Mouse (Mus musculus): ENCODE measurements around the gene Hist2h3b. TPM values are rescaled to one million over a fixed set of nuclear protein-coding genes. Genes with fewer than 3 reads are reported as not detected.
"Not testable (repeated sequence)": the region's sequence is repeated elsewhere in the genome, so short reads cannot be mapped to it uniquely, and the experiment has no call there.

Gene Hist2h3b
- polyA plus RNA-seq, 1 experiment from 2014 or later, result 5.3 TPM

DNA sequence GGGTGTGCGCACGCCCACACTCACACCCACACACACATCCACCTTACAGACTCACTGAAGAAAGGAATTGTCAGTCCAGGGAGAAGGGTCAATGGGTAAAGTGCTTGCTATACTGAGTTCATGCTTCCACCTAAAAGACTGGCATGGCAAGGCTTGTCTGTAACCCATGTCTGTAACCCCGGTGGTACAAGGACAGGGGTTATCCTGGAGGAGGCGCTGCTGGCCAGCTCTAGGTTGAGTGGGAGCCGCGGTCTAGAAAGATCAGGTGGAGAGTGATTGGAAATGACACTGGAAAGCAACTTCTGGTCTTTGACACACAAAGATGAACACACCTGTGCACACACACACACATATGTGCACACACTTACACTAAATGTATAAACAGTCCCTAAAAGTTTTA, 12.2 kb downstream of the Hist2h3b start:
- Histone ChIP-seq H3K27me3 (ENCODE audit: control insufficient read depth, insufficient read depth, low read length) (no peaks in the 10 kb centered on the region), H3K36me3 (ENCODE audit: control insufficient read depth, insufficient read depth, low read length) (no peaks in the 10 kb centered on the region), H3K4me3 (ENCODE audit: low read depth, low read length) (no peak overlapping the region), H3K9me3 (ENCODE audit: control insufficient read depth, low read length) (no peaks in the 10 kb centered on the region), H3K9ac (replicated peaks; ENCODE audit: low read depth, low read length) (no peak overlapping the region), H3K4me2 (ENCODE audit: low read depth, low read length) (no peak overlapping the region), H3K4me1 (ENCODE audit: control insufficient read depth, insufficient read depth, low read length) (no peaks in the 10 kb centered on the region), H3K27ac (ENCODE audit: low read depth, low read length) (no peak overlapping the region)
- no peak for ATAC-seq (ENCODE audit: low read depth)
- WGBS, result 50% methylated on average over 6 of the region's 6 CpGs

DNA sequence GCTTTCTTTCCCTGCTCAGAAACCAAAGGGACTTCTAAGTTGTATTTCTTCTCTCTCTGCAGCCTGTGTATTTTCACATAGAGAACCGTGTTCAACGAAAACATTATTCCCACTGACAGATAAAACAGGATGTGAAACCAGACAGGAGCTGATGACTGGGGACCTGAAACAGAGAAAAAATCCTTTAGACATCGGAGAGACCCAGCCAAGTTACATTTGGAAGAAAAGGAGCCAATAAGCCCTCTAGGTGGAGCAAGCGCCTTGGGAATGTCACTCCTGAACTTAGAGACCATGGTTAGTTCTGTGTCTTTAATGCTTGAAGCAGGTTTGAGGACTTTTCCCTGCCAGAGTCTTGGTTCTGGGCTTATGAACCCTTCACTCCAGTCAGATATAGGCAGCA, 16.0 kb downstream of the Hist2h3b start:
- 27% methylated on average over 4 of the region's 4 CpGs for WGBS
- H3K9me3 ChIP-seq (ENCODE audit: control insufficient read depth, low read length), result no peaks in the 10 kb centered on the region
- H3K27me3 ChIP-seq (ENCODE audit: control insufficient read depth, insufficient read depth, low read length), result no peaks in the 10 kb centered on the region
- H3K36me3 ChIP-seq (ENCODE audit: control insufficient read depth, insufficient read depth, low read length), result no peaks in the 10 kb centered on the region
- no peak overlapping the region for H3K4me3 ChIP-seq (ENCODE audit: low read depth, low read length)
- no peak overlapping the region for H3K27ac ChIP-seq (ENCODE audit: low read depth, low read length)
- no peaks in the 10 kb centered on the region for H3K4me1 ChIP-seq (ENCODE audit: control insufficient read depth, insufficient read depth, low read length)
- no peak for ATAC-seq (ENCODE audit: low read depth)
- H3K9ac ChIP-seq (replicated peaks; ENCODE audit: low read depth, low read length), result no peak overlapping the region
- H3K4me2 ChIP-seq (ENCODE audit: low read depth, low read length), result no peak overlapping the region

DNA sequence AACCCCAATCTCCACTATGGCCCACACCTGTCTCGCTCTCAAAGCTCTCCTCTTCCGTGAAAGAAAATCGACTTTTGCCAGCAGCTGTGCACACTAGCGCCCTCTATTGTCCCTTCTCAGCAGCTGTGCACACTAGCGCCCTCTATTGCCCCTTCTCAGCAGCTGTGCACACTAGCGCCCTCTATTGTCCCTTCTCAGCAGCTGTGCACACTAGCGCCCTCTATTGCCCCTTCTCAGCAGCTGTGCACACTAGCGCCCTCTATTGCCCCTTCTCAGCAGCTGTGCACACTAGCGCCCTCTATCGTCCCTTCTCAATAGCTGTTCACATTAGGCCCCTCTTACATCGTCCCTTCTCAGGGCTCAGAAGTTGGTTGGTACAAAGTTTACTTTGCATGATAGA, 18.9 kb downstream of the Hist2h3b start:
- not testable (repeated sequence) for H3K4me1 ChIP-seq (ENCODE audit: control insufficient read depth, insufficient read depth, low read length); H3K4me3 ChIP-seq (ENCODE audit: low read depth, low read length); H3K36me3 ChIP-seq (ENCODE audit: control insufficient read depth, insufficient read depth, low read length); H3K27me3 ChIP-seq (ENCODE audit: control insufficient read depth, insufficient read depth, low read length); H3K9me3 ChIP-seq (ENCODE audit: control insufficient read depth, low read length); H3K27ac ChIP-seq (ENCODE audit: low read depth, low read length); H3K9ac ChIP-seq (replicated peaks; ENCODE audit: low read depth, low read length); ATAC-seq (ENCODE audit: low read depth); H3K4me2 ChIP-seq (ENCODE audit: low read depth, low read length)
- 93% methylated on average over 11 of the region's 11 CpGs for WGBS

DNA sequence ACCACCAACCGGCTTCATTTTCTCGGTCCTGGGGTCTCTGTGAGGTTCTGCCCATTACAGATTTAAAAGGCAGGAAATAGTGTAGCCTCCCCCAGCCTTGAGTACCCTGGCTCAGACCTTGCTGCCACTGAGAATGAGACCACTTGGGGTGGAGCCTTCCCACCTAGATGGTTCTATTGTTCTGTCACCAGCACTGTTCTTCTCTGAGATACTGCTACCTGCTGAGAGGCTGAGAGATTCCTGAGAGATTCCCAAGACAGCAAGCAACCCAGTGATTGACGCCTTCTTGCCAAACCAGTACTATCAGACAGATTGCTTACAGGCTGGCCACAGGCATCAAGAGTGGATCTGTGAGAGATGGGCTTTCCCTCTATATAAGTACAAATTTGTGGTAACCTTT, 20.7 kb downstream of the Hist2h3b start:
- ATAC-seq (ENCODE audit: low read depth), result no peak
- H3K27ac ChIP-seq (ENCODE audit: low read depth, low read length), result no peak overlapping the region
- WGBS, result 83% methylated on average over 3 of the region's 3 CpGs
- H3K9ac ChIP-seq (replicated peaks; ENCODE audit: low read depth, low read length), result no peak overlapping the region
- no peaks in the 10 kb centered on the region for H3K9me3 ChIP-seq (ENCODE audit: control insufficient read depth, low read length)
- no peak overlapping the region for H3K4me3 ChIP-seq (ENCODE audit: low read depth, low read length)
- no peaks in the 10 kb centered on the region for H3K36me3 ChIP-seq (ENCODE audit: control insufficient read depth, insufficient read depth, low read length)
- H3K4me1 ChIP-seq (ENCODE audit: control insufficient read depth, insufficient read depth, low read length), result no peaks in the 10 kb centered on the region
- no peak overlapping the region for H3K4me2 ChIP-seq (ENCODE audit: low read depth, low read length)
- no peaks in the 10 kb centered on the region for H3K27me3 ChIP-seq (ENCODE audit: control insufficient read depth, insufficient read depth, low read length)

DNA sequence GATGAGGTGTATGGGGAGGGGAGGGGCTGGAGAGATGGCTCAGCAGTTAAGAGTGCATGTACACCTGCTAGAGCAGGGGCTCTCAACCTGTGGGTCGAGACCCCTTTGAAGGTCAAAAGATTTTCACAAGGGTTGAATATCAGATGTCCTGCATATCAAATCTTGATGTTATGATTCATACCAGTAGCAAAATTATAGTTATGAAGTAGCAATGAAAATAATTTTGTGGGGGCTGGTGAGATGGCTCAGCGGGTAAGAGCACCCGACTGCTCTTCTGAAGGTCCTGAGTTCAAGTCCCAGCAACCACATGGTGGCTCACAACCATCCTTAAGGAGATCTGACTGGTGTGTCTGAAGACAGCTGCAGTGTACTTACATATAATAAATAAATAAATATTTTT, 22.3 kb downstream of the Hist2h3b start:
- H3K4me3 ChIP-seq (ENCODE audit: low read depth, low read length); H3K4me2 ChIP-seq (ENCODE audit: low read depth, low read length); H3K4me1 ChIP-seq (ENCODE audit: control insufficient read depth, insufficient read depth, low read length); H3K36me3 ChIP-seq (ENCODE audit: control insufficient read depth, insufficient read depth, low read length); H3K27me3 ChIP-seq (ENCODE audit: control insufficient read depth, insufficient read depth, low read length); ATAC-seq (ENCODE audit: low read depth); H3K9me3 ChIP-seq (ENCODE audit: control insufficient read depth, low read length); H3K27ac ChIP-seq (ENCODE audit: low read depth, low read length); H3K9ac ChIP-seq (replicated peaks; ENCODE audit: low read depth, low read length): not testable (repeated sequence)
- WGBS, result 95% methylated on average over 3 of the region's 3 CpGs

DNA sequence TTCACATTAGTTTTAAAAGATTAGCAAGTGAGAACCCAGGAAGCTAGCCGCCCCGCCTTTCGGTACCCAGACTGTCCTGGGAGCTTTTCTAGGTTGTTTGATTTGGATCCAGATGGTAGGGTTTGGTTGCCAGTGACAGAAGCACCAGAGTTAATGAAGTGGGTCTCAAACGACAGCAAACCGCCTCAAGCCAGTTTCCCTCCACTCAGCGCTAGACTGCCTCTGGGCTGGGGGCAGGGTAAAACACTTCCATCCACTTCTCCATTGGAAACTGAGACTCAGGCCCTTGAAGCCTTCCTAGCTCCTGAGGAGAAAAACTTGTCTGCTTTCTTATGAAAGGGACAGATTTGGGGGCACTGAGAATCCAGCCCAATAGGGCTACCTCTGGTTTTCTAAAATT, 24.2 kb downstream of the Hist2h3b start:
- no peak for ATAC-seq (ENCODE audit: low read depth)
- H3K27ac ChIP-seq (ENCODE audit: low read depth, low read length), result no peak overlapping the region
- H3K4me3 ChIP-seq (ENCODE audit: low read depth, low read length), result no peak overlapping the region
- H3K36me3 ChIP-seq (ENCODE audit: control insufficient read depth, insufficient read depth, low read length), result no peaks in the 10 kb centered on the region
- no peaks in the 10 kb centered on the region for H3K9me3 ChIP-seq (ENCODE audit: control insufficient read depth, low read length)
- no peak overlapping the region for H3K4me2 ChIP-seq (ENCODE audit: low read depth, low read length)
- no peaks in the 10 kb centered on the region for H3K27me3 ChIP-seq (ENCODE audit: control insufficient read depth, insufficient read depth, low read length)
- H3K9ac ChIP-seq (replicated peaks; ENCODE audit: low read depth, low read length), result no peak overlapping the region
- 60% methylated on average over 6 of the region's 6 CpGs for WGBS
- no peaks in the 10 kb centered on the region for H3K4me1 ChIP-seq (ENCODE audit: control insufficient read depth, insufficient read depth, low read length)

DNA sequence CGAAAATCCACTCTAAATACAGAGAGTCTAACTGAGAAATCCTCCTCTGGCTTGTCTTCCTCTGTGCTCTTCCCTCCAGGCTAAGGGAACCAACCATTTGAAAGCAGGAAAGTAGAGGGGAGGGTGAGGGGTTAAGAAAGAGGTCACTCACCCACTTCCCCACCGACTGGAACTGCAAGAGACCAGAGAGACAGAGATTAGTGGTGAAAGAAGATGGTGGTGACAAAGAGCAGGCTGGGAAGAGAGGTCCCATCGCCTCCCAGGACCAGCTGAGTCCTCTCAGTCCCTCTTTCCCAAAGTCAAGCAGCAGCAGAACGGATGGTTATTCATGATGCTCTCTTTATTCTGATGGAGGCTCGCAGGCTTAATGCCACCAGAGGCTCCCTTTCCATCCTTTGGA, 24.9 kb downstream of the Hist2h3b start:
- Histone ChIP-seq H3K4me3 (ENCODE audit: low read depth, low read length) (no peak overlapping the region), H3K9ac (replicated peaks; ENCODE audit: low read depth, low read length) (no peak overlapping the region), H3K4me1 (ENCODE audit: control insufficient read depth, insufficient read depth, low read length) (no peaks in the 10 kb centered on the region), H3K27ac (ENCODE audit: low read depth, low read length) (no peak overlapping the region), H3K36me3 (ENCODE audit: control insufficient read depth, insufficient read depth, low read length) (no peaks in the 10 kb centered on the region), H3K4me2 (ENCODE audit: low read depth, low read length) (no peak overlapping the region), H3K9me3 (ENCODE audit: control insufficient read depth, low read length) (no peaks in the 10 kb centered on the region), H3K27me3 (ENCODE audit: control insufficient read depth, insufficient read depth, low read length) (no peaks in the 10 kb centered on the region)
- 50% methylated on average over 5 of the region's 5 CpGs for WGBS
- no peak for ATAC-seq (ENCODE audit: low read depth)

DNA sequence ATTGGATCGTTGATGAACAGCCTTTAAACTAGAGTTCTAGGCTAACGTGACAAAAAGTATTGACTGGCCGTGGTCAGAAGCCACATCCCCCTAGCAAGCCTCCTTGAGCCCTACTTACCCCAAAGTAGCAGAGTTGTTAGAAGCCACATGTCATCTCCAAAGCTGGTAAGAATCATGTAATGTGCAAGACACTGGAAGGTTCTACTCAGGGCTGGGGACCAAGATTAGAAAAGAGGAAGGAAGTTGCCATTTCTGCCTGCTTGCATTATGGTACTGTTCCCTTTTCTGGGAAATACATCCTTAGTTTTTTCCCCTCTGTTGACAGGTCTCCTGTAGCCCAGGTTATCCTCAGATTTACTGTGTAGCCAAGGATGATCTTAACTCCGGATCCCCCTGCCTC, 25.3 kb downstream of the Hist2h3b start, which contains the start of gene Fcgr1:
Gene Fcgr1 (minus strand): TSS at position 183 of the 400 bp plus-strand sequence.
- H3K4me3 ChIP-seq (ENCODE audit: low read depth, low read length), result no peak within 1 kb of the TSS
- no peak within 1 kb of the TSS for H3K27ac ChIP-seq (ENCODE audit: low read depth, low read length)
- no peaks in the 10 kb centered on the region for H3K9me3 ChIP-seq (ENCODE audit: control insufficient read depth, low read length)
- H3K36me3 ChIP-seq (ENCODE audit: control insufficient read depth, insufficient read depth, low read length), result no peaks in the 10 kb centered on the region
- H3K27me3 ChIP-seq (ENCODE audit: control insufficient read depth, insufficient read depth, low read length), result no peaks in the 10 kb centered on the region
- H3K9ac ChIP-seq (replicated peaks; ENCODE audit: low read depth, low read length), result no peak within 1 kb of the TSS
- no peaks in the 10 kb centered on the region for H3K4me1 ChIP-seq (ENCODE audit: control insufficient read depth, insufficient read depth, low read length)
- no peak for ATAC-seq (ENCODE audit: low read depth)
- 81% methylated on average over 4 of the region's 4 CpGs for WGBS
- H3K4me2 ChIP-seq (ENCODE audit: low read depth, low read length), result no peak within 1 kb of the TSS

DNA sequence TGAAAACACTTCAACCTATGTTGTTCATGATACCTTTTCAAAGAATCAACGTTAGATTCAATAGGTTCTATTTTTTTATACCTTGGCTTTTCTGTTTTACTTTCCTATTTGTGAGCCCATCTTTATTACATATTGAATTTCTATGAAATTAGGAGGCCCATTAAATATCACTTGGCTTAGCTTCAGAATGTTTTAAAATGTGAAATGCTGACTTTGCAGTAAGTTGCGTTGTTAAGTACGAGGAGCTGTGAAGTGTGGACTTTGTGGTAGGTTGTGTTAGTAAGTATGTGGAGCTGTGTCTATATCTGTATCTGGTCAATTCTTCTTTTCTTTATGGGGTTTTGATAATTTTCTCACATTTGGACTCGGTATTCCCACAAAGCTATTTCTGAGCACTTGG, 29.9 kb downstream of the Hist2h3b start:
- H3K9ac ChIP-seq (replicated peaks; ENCODE audit: low read depth, low read length), result no peak overlapping the region
- WGBS, result 94% methylated on average over 4 of the region's 4 CpGs
- H3K4me1 ChIP-seq (ENCODE audit: control insufficient read depth, insufficient read depth, low read length), result no peaks in the 10 kb centered on the region
- no peaks in the 10 kb centered on the region for H3K27me3 ChIP-seq (ENCODE audit: control insufficient read depth, insufficient read depth, low read length)
- H3K9me3 ChIP-seq (ENCODE audit: control insufficient read depth, low read length), result no peaks in the 10 kb centered on the region
- no peak for ATAC-seq (ENCODE audit: low read depth)
- no peak overlapping the region for H3K4me2 ChIP-seq (ENCODE audit: low read depth, low read length)
- H3K36me3 ChIP-seq (ENCODE audit: control insufficient read depth, insufficient read depth, low read length), result no peaks in the 10 kb centered on the region
- H3K4me3 ChIP-seq (ENCODE audit: low read depth, low read length), result no peak overlapping the region
- no peak overlapping the region for H3K27ac ChIP-seq (ENCODE audit: low read depth, low read length)

DNA sequence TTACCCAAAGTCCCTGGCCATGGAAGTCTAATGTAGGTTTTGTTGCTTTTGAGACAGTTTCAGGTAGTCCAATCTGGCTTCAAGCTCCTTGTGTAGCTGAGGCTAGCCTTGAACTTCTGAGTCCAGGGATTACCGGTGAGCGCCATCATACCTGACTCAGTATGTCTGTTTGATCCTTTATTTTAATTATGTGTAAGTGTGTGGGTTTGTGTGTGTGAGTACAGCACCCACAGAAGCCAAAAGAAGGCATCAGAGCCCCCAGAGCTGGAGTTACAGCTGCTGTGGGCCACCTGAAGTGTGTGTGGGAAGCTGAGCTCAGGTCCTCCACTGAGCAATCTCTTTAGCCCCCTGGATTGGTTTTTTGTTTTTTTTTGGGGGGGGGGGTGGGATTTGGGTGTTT, 31.1 kb downstream of the Hist2h3b start:
- Histone ChIP-seq H3K4me3 (ENCODE audit: low read depth, low read length) (no peak overlapping the region), H3K9ac (replicated peaks; ENCODE audit: low read depth, low read length) (no peak overlapping the region), H3K4me1 (ENCODE audit: control insufficient read depth, insufficient read depth, low read length) (no peaks in the 10 kb centered on the region), H3K9me3 (ENCODE audit: control insufficient read depth, low read length) (no peaks in the 10 kb centered on the region), H3K36me3 (ENCODE audit: control insufficient read depth, insufficient read depth, low read length) (no peaks in the 10 kb centered on the region), H3K27me3 (ENCODE audit: control insufficient read depth, insufficient read depth, low read length) (no peaks in the 10 kb centered on the region), H3K27ac (ENCODE audit: low read depth, low read length) (no peak overlapping the region), H3K4me2 (ENCODE audit: low read depth, low read length) (no peak overlapping the region)
- no peak for ATAC-seq (ENCODE audit: low read depth)
- WGBS, result 95% methylated on average over 2 of the region's 2 CpGs
